Mouse (Mus musculus): ENCODE measurements at regions not wholly inside any gene's neighbourhood (a gene's known extent, or its start where the extent isn't known, plus 50 kb on each side); places are given as distances from the start of the nearest gene placed in this dataset.

- 30% methylated on average over 25 of the region's 25 CpGs for WGBS
Observed at GRCm38 (mm10) chr13:40606405-40607271, 131.5 kb downstream of the Tfap2a start.

GRCm38 (mm10) chr13:40605686-40606404 is 132.3 kb downstream of the Tfap2a start:
- Histone ChIP-seq H3K4me1 (replicated peaks) (peaks cover 7% of the 10 kb centered on the region; the same call in 1 of the 2 replicates), H3K27me3 (peaks cover 75% of the 10 kb centered on the region), H3K27ac (no peak overlapping the region), H3K4me2 (peak overlapping the region; percentile 56), H3K36me3 (no peaks in the 10 kb centered on the region), H3K9me3 (no peaks in the 10 kb centered on the region), H3K9ac (replicated peaks) (0 out of 2 replicates have a peak overlapping the region, but pooled peaks have one; percentile 34), H3K4me3 (replicated peaks) (peak overlapping the region; percentile 30)
- no peak for ATAC-seq (ENCODE audit: insufficient number of reproducible peaks, insufficient read depth, low FRiP score, low TSS enrichment, low read depth)
- 74% methylated on average over 16 of the region's 16 CpGs for WGBS

More at GRCm38 (mm10) chr13:40606405-40607271, 131.5 kb downstream of the Tfap2a start:
- peak overlapping the region; percentile 30 for H3K4me3 ChIP-seq (replicated peaks)
- no peak overlapping the region for H3K27ac ChIP-seq
- no peaks in the 10 kb centered on the region for H3K9me3 ChIP-seq
- H3K36me3 ChIP-seq = no peaks in the 10 kb centered on the region
- H3K27me3 ChIP-seq = peaks cover 75% of the 10 kb centered on the region
- H3K4me2 ChIP-seq = peak overlapping the region; percentile 56
- ATAC-seq (ENCODE audit: insufficient number of reproducible peaks, insufficient read depth, low FRiP score, low TSS enrichment, low read depth) = 0 out of 2 replicates have a peak, but pooled peaks have one; percentile 26
- peaks cover 7% of the 10 kb centered on the region; the same call in 1 of the 2 replicates for H3K4me1 ChIP-seq (replicated peaks)
- peak overlapping the region; percentile 34; the same call in 1 of the 2 replicates for H3K9ac ChIP-seq (replicated peaks)

DNA sequence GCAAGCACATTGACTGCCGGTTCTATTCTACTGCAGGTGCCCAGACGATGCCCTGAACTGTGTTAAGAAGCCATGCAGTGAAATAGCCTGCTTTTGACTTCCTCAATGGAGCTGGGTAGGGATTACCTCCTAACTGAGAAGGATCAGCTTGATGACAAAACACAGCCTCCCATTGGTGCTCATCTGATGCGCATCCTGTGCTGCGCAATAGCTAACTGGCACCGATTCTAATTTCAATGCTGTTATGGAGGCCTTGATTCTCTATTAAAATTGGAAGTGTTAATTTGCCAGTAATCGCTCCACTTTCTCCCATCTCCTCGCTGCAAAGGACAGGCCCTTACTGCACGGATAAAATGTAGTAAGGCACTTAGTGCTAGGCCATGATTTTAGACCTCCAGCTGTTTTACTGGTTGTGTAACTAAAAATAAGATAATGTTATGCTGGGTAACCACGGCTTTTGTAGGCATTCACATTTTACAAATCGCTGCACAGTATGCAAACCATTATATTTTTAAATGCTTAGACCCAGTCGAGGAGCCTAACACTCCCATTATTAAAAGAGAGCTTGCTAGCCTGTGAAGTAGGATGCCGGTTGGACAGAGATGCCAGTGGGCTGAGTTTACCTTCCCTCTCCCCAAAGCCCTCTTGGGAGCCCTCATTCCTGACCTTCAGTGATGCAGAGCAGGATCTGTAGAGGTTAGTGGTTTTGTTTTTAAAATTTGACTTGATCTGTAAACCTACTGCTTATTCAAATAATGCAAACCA is 163.0 kb downstream of the Tfap2a start:
- Histone ChIP-seq H3K36me3 (no peaks in the 10 kb centered on the region), H3K27me3 (peaks cover 20% of the 10 kb centered on the region), H3K4me1 (replicated peaks) (no peaks in the 10 kb centered on the region), H3K4me2 (no peak overlapping the region), H3K9me3 (no peaks in the 10 kb centered on the region), H3K27ac (no peak overlapping the region), H3K9ac (replicated peaks) (no peak overlapping the region), H3K4me3 (replicated peaks) (no peak overlapping the region)
- ATAC-seq (ENCODE audit: insufficient number of reproducible peaks, insufficient read depth, low FRiP score, low TSS enrichment, low read depth) = no peak
- 63% methylated on average over 12 of the region's 12 CpGs for whole genome bisulfite sequencing

GRCm38 (mm10) chr13:40569461-40569860 is 168.7 kb downstream of the Tfap2a start:
- H3K36me3 ChIP-seq = no peaks in the 10 kb centered on the region
- H3K4me3 ChIP-seq (replicated peaks) = no peak overlapping the region
- H3K9me3 ChIP-seq = no peaks in the 10 kb centered on the region
- H3K4me2 ChIP-seq = no peak overlapping the region
- peaks cover 4% of the 10 kb centered on the region; the same call in 1 of the 2 replicates for H3K27me3 ChIP-seq
- H3K27ac ChIP-seq = no peak overlapping the region
- no peaks in the 10 kb centered on the region for H3K4me1 ChIP-seq (replicated peaks)
- no peak overlapping the region for H3K9ac ChIP-seq (replicated peaks)
- 81% methylated on average over 5 of the region's 5 CpGs for WGBS
- ATAC-seq (ENCODE audit: insufficient number of reproducible peaks, insufficient read depth, low FRiP score, low TSS enrichment, low read depth) = no peak

DNA sequence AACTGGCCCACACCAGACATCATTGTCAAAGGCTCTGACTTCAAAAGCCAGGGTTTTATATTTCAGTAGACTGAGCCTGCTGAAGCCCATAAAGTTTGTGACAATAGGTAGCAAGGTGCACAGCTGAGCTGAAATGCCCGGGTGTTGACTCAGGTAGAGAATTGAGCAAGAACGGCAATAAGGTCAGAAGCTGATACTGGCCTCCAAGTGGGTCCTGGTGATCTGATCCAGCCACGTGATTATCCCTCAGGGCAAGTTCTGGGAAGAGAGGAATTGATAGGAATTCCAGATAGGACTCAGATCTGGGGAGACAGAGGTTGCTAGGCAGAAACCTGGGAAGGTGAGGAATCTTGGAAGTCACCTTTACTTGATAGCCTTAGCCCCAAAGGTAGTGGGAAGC is 170.4 kb downstream of the Tfap2a start:
- WGBS = 79% methylated on average over 3 of the region's 3 CpGs

DNA sequence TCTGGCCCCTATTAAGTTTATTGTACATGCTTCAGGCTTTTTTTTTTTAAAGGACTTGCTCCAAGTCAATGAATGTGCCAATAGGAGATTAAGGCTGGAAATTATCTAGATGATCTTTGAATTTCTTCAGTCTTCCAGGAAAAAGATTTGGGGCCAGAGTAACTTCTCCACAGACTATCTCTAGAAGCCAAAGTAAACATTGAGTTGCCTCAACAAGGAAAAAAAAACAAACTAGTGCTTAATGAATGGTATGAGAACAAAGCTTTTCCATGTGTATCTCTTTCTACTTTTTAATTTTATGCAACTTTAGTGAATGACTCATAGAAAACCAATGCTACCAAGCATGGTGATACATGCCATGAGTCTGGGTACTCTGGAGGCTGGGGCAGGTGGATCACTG is 173.8 kb downstream of the Tfap2a start:
- Histone ChIP-seq H3K4me2 (no peak overlapping the region), H3K4me3 (replicated peaks) (no peak overlapping the region), H3K27me3 (peaks cover 4% of the 10 kb centered on the region; the same call in 1 of the 2 replicates), H3K9me3 (no peaks in the 10 kb centered on the region), H3K27ac (no peak overlapping the region), H3K9ac (replicated peaks) (no peak overlapping the region), H3K36me3 (no peaks in the 10 kb centered on the region), H3K4me1 (replicated peaks) (no peaks in the 10 kb centered on the region)
- ATAC-seq (ENCODE audit: insufficient number of reproducible peaks, insufficient read depth, low FRiP score, low TSS enrichment, low read depth) = no peak

More for the DNA sequence above, 170.4 kb downstream of the Tfap2a start:
- Histone ChIP-seq H3K9me3 (no peaks in the 10 kb centered on the region), H3K4me2 (no peak overlapping the region), H3K36me3 (no peaks in the 10 kb centered on the region), H3K27ac (no peak overlapping the region), H3K4me1 (replicated peaks) (no peaks in the 10 kb centered on the region), H3K4me3 (replicated peaks) (no peak overlapping the region), H3K9ac (replicated peaks) (no peak overlapping the region), H3K27me3 (peaks cover 4% of the 10 kb centered on the region; the same call in 1 of the 2 replicates)
- ATAC-seq (ENCODE audit: insufficient number of reproducible peaks, insufficient read depth, low FRiP score, low TSS enrichment, low read depth) = no peak

GRCm38 (mm10) chr13:40554368-40554767 is 183.8 kb downstream of the Tfap2a start:
- Histone ChIP-seq H3K27ac (no peak overlapping the region), H3K4me2 (no peak overlapping the region), H3K36me3 (no peaks in the 10 kb centered on the region), H3K27me3 (no peaks in the 10 kb centered on the region), H3K4me1 (replicated peaks) (no peaks in the 10 kb centered on the region), H3K4me3 (replicated peaks) (no peak overlapping the region), H3K9ac (replicated peaks) (no peak overlapping the region), H3K9me3 (no peaks in the 10 kb centered on the region)
- WGBS = 89% methylated on average over 7 of the region's 7 CpGs
- no peak for ATAC-seq (ENCODE audit: insufficient number of reproducible peaks, insufficient read depth, low FRiP score, low TSS enrichment, low read depth)

DNA sequence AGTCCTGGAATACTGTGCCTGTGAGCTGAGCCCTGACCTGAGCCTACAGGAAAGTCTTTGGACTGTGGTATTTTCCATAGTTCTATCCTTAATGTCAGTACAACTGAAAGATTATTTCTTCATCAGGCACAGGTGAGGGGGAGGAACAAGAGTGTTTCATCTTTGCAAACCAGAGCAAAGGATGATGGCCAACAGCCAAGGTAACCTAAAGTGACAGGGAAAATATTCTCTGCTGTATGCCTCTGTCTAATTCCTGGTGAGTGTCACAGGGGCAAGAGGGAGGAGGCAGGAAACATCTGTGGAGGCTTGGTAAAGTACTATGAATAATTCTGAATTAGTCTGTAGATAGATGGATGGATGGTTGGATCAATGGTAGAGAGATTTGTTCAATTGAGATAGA is 164.3 kb upstream of the Ofcc1 start:
- no peak overlapping the region for H3K4me2 ChIP-seq
- H3K4me3 ChIP-seq (replicated peaks) = no peak overlapping the region
- no peaks in the 10 kb centered on the region for H3K36me3 ChIP-seq
- H3K4me1 ChIP-seq (replicated peaks) = no peaks in the 10 kb centered on the region
- H3K9me3 ChIP-seq = no peaks in the 10 kb centered on the region
- no peak overlapping the region for H3K27ac ChIP-seq
- no peak overlapping the region for H3K9ac ChIP-seq (replicated peaks)
- no peak for ATAC-seq (ENCODE audit: insufficient number of reproducible peaks, insufficient read depth, low FRiP score, low TSS enrichment, low read depth)
- H3K27me3 ChIP-seq = no peaks in the 10 kb centered on the region; the same call in 1 of the 2 replicates

GRCm38 (mm10) chr13:40523115-40523514 is 161.9 kb upstream of the Ofcc1 start:
- H3K36me3 ChIP-seq = no peaks in the 10 kb centered on the region
- 58% methylated on average over 2 of the region's 2 CpGs for WGBS
- H3K9me3 ChIP-seq = no peaks in the 10 kb centered on the region
- H3K4me1 ChIP-seq (replicated peaks) = no peaks in the 10 kb centered on the region
- H3K27me3 ChIP-seq = peaks cover 5% of the 10 kb centered on the region; the same call in 1 of the 2 replicates
- no peak for ATAC-seq (ENCODE audit: insufficient number of reproducible peaks, insufficient read depth, low FRiP score, low TSS enrichment, low read depth)
- H3K4me2 ChIP-seq = no peak overlapping the region
- no peak overlapping the region for H3K4me3 ChIP-seq (replicated peaks)
- H3K27ac ChIP-seq = no peak overlapping the region
- H3K9ac ChIP-seq (replicated peaks) = no peak overlapping the region

GRCm38 (mm10) chr13:40518180-40518579 is 156.9 kb upstream of the Ofcc1 start:
- Histone ChIP-seq H3K4me1 (replicated peaks) (no peaks in the 10 kb centered on the region), H3K27ac (no peak overlapping the region), H3K4me2 (no peak overlapping the region), H3K36me3 (no peaks in the 10 kb centered on the region), H3K4me3 (replicated peaks) (no peak overlapping the region), H3K9ac (replicated peaks) (no peak overlapping the region), H3K9me3 (no peaks in the 10 kb centered on the region), H3K27me3 (peaks cover 20% of the 10 kb centered on the region)
- ATAC-seq (ENCODE audit: insufficient number of reproducible peaks, insufficient read depth, low FRiP score, low TSS enrichment, low read depth) = no peak
- WGBS = 66% methylated on average over 4 of the region's 4 CpGs

- Histone ChIP-seq H3K9ac (replicated peaks) (no peak overlapping the region), H3K4me2 (no peak overlapping the region), H3K9me3 (no peaks in the 10 kb centered on the region), H3K4me3 (replicated peaks) (no peak overlapping the region), H3K36me3 (no peaks in the 10 kb centered on the region), H3K27me3 (peaks cover 7% of the 10 kb centered on the region), H3K27ac (no peak overlapping the region), H3K4me1 (replicated peaks) (no peaks in the 10 kb centered on the region)
- no peak for ATAC-seq (ENCODE audit: insufficient number of reproducible peaks, insufficient read depth, low FRiP score, low TSS enrichment, low read depth)
- 63% methylated on average over 1 of the region's 1 CpGs for WGBS
Observed at GRCm38 (mm10) chr13:40509290-40509689, 148.0 kb upstream of the Ofcc1 start.

Data from limb, embryonic 12.5 days (tissue).